Mouse (Mus musculus) CH12.LX (cell line): Measurements from ENCODE around the gene Bscl2. TPM values are rescaled to one million over a fixed set of nuclear protein-coding genes. Genes with fewer than 3 reads are reported as not detected.

Experiments
- DNase-seq: peaks from one replicate; pipeline ENCODE4 v3.0.0-alpha.2; 2013; ENCODE audit errors: extremely low read depth
- H3K27ac ChIP-seq: 2 replicates; pipeline ENCODE4 v1.5.1; 2012; ENCODE audit warnings: low read depth, mild to moderate bottlenecking, control low read depth, moderate library complexity; ENCODE audit not compliant: insufficient read depth
- H3K27me3 ChIP-seq: replicated peaks from 2 replicates; pipeline ENCODE3; 2012; ENCODE audit warnings: inconsistent platforms
- H3K36me3 ChIP-seq, 2 experiments: replicated peaks in 1 of 2; 2 replicates each; pipeline versions ENCODE3 to v1.6.1; 2012; ENCODE audit warnings: inconsistent platforms in 1 of 2, low read length in 1 of 2, mild to moderate bottlenecking in 1 of 2, mixed read lengths in 1 of 2, moderate library complexity in 1 of 2; ENCODE audit not compliant: control insufficient read depth in 1 of 2, insufficient read depth in 1 of 2
- H3K4me1 ChIP-seq, 2 experiments: 2 replicates each; pipeline ENCODE4 v1.6.1; 2012; ENCODE audit warnings: inconsistent platforms in 1 of 2, moderate library complexity in 1 of 2; ENCODE audit not compliant: insufficient read depth in 2 of 2, control insufficient read depth in 1 of 2
- H3K4me2 ChIP-seq: 2 replicates; pipeline ENCODE4 v1.6.1; 2012; ENCODE audit warnings: low read depth, mild to moderate bottlenecking, control low read depth; ENCODE audit not compliant: poor library complexity, insufficient read depth, severe bottlenecking
- H3K4me3 ChIP-seq, 3 experiments: fragments of 150-350 bp in 1 of 3; sonication (generic) in 1 of 3; replicated peaks in 1 of 3; 2 replicates each; pipeline versions ENCODE3 to v1.5.1; 2011 to 2012; ENCODE audit warnings: low read depth in 2 of 3, low read length in 2 of 3, mild to moderate bottlenecking in 2 of 3, moderate library complexity in 2 of 3, control low read depth in 1 of 3, improper control_type of control experiment in 1 of 3, inconsistent platforms in 1 of 3, mixed read lengths in 1 of 3; ENCODE audit not compliant: poor library complexity in 1 of 3
- H3K79me2 ChIP-seq: replicated peaks from 2 replicates; pipeline ENCODE4 v1.6.1; 2012; ENCODE audit warnings: mild to moderate bottlenecking, moderate library complexity; ENCODE audit not compliant: control insufficient read depth, poor library complexity, insufficient read depth, severe bottlenecking; ENCODE audit errors: extremely low read depth
- H3K9ac ChIP-seq: 2 replicates; pipeline ENCODE4 v1.6.1; 2012; ENCODE audit warnings: low read depth, mild to moderate bottlenecking, control low read depth, moderate library complexity; ENCODE audit not compliant: insufficient read depth
- H3K9me3 ChIP-seq: replicated peaks from 2 replicates; pipeline ENCODE3; 2012; ENCODE audit warnings: low read length, inconsistent platforms, mixed read lengths
- CHD1 ChIP-seq: IDR thresholded peaks from 2 replicates; pipeline ENCODE4 v1.6.1; 2012; ENCODE audit warnings: low read depth, low read length, improper control_type of control experiment, inconsistent platforms
- ELF1 ChIP-seq: IDR thresholded peaks from 2 replicates; pipeline ENCODE4 v1.6.1; 2014; ENCODE audit warnings: low read depth, mild to moderate bottlenecking, inconsistent platforms, low read length, improper control_type of control experiment
- EP300 ChIP-seq: IDR thresholded peaks from 2 replicates; pipeline ENCODE4 v1.6.1; 2011; ENCODE audit warnings: low read length, improper control_type of control experiment
- GABPA ChIP-seq: IDR thresholded peaks from 2 replicates; pipeline ENCODE4 v1.6.1; 2012; ENCODE audit warnings: low read depth, low read length, improper control_type of control experiment, inconsistent platforms; ENCODE audit not compliant: insufficient replicate concordance
- HCFC1 ChIP-seq: IDR thresholded peaks from 2 replicates; pipeline ENCODE4 v1.6.1; 2012; ENCODE audit warnings: low read depth, mild to moderate bottlenecking, inconsistent platforms, low read length, improper control_type of control experiment
- KAT2A ChIP-seq: IDR thresholded peaks from 2 replicates; pipeline ENCODE4 v1.6.1; 2012; ENCODE audit warnings: low read length, improper control_type of control experiment, inconsistent platforms; ENCODE audit not compliant: insufficient replicate concordance
- MEF2A ChIP-seq: IDR thresholded peaks from 2 replicates; pipeline ENCODE4 v1.6.1; 2014; ENCODE audit warnings: low read depth, mild to moderate bottlenecking, inconsistent platforms, low read length, improper control_type of control experiment, borderline replicate concordance
- MYC ChIP-seq: IDR thresholded peaks from 2 replicates; pipeline ENCODE4 v1.6.1; 2011; ENCODE audit warnings: low read depth, mild to moderate bottlenecking, improper control_type of control experiment, low read length
- NRF1 ChIP-seq: IDR thresholded peaks from 2 replicates; pipeline ENCODE4 v1.6.1; 2014; ENCODE audit warnings: low read depth, mild to moderate bottlenecking, inconsistent platforms, low read length, improper control_type of control experiment, moderate library complexity
- RCOR1 ChIP-seq: conservative IDR thresholded peaks from 2 replicates; pipeline ENCODE4 v1.6.1; 2012; ENCODE audit warnings: low read depth, mild to moderate bottlenecking, inconsistent platforms, low read length, improper control_type of control experiment
- TCF12 ChIP-seq: IDR thresholded peaks from 2 replicates; pipeline ENCODE4 v1.6.1; 2014; ENCODE audit warnings: low read depth, mild to moderate bottlenecking, inconsistent platforms, low read length, improper control_type of control experiment
- USF2 ChIP-seq: conservative IDR thresholded peaks from 2 replicates; pipeline ENCODE4 v1.6.1; 2011; ENCODE audit warnings: low read depth, low read length, improper control_type of control experiment
- dilution Hi-C: fragments of 300-500 bp; cut with MboI; formaldehyde crosslinking; loops from 2 replicates; pipeline ENCODE4 v1.14.3; 2020; ENCODE audit warnings: low sequenced_read_pairs; ENCODE audit not compliant: extremely low pct_unique_long_range_greater_than_20kb, extremely low pct_ligation_motif_present
- in situ Hi-C: fragments of 300-500 bp; cut with MboI; formaldehyde crosslinking; loops from 3 replicates; pipeline ENCODE4 v1.14.3; 2019; ENCODE audit warnings: low sequenced_read_pairs, low pct_ligation_motif_present, low pct_unique_long_range_greater_than_20kb, mixed read lengths
- polyA plus RNA-seq: library from polyadenylated mRNA; unstranded; fragments of >175 nt; gene quantifications from 2 replicates; pipeline ENCODE4 v1.2.1, GENCODE M21; 2012; ENCODE audit warnings: low read depth; ENCODE audit not compliant: insufficient read length
- total RNA-seq, 2 experiments: library from RNA; depleted of rRNA; stranded (reverse); fragments of 300-350 nt in 1 of 2; fragments of >200 nt in 1 of 2; gene quantifications; 2 replicates each; pipeline ENCODE4 v1.2.3; 2012 to 2014

Bscl2 gene
- total and polyA plus RNA-seq, 3 experiments, result 30.9 to 117 (median 51.6) TPM

GRCm38 (mm10) chr19:8830664-8831063, 6.6 kb upstream of the Bscl2 start:
- Histone ChIP-seq H3K9me3 (no peaks in the 10 kb centered on the region), H3K9ac (no peak overlapping the region), H3K4me3 (no peak overlapping the region), H3K36me3 (peaks cover 79 to 96% of the 10 kb centered on the region in 2 experiments), H3K27me3 (no peaks in the 10 kb centered on the region), H3K79me2 (peaks cover 15% of the 10 kb centered on the region), H3K4me2 (no peak overlapping the region), H3K27ac (no peak overlapping the region), H3K4me1 (peaks cover 0 to 4% of the 10 kb centered on the region in 2 experiments; a peak in 2 of 4 replicates)
- in situ Hi-C loops (loop anchor here (25.0 kb wide), 1 partner anchor 1032 kb away; no protein-coding TSS in a partner anchor), dilution Hi-C loops (no loop called here)
- DNase-seq, result no peak
- TF ChIP-seq KAT2A (no peak), USF2 (no peak), MYC (no peak), CHD1 (no peak)

GRCm38 (mm10) chr19:8831262-8831661, 6.0 kb upstream of the Bscl2 start:
- in situ Hi-C loops, result loop anchor here (25.0 kb wide), 1 partner anchor 1031 kb away; no protein-coding TSS in a partner anchor
- TF ChIP-seq GABPA (no peak), TCF12 (no peak), NRF1 (no peak), EP300 (no peak), ELF1 (no peak)
- TF ChIP-seq, all 38 proteins: peak for 0
- Histone ChIP-seq H3K4me2 (no peak overlapping the region), H3K27ac (no peak overlapping the region), H3K36me3 (peaks cover 76 to 96% of the 10 kb centered on the region in 2 experiments), H3K9me3 (no peaks in the 10 kb centered on the region), H3K27me3 (no peaks in the 10 kb centered on the region), H3K9ac (no peak overlapping the region), H3K79me2 (peaks cover 12% of the 10 kb centered on the region), H3K4me1 (peaks cover 0 to 7% of the 10 kb centered on the region in 2 experiments; a peak in 2 of 4 replicates), H3K4me3 (no peak overlapping the region)
- DNase-seq, result no peak
- dilution Hi-C loops, result no loop called here

GRCm38 (mm10) chr19:8832971-8833370, 4.3 kb upstream of the Bscl2 start:
- no peak for DNase-seq
- no peak overlapping the region for H3K9ac ChIP-seq
- peaks cover 61 to 80% of the 10 kb centered on the region in 2 experiments for H3K36me3 ChIP-seq
- dilution Hi-C loops, result no loop called here
- TF ChIP-seq MEF2A (no peak), RCOR1 (no peak), USF2 (no peak), HCFC1 (no peak)
- H3K4me3 ChIP-seq, result no peak overlapping the region
- H3K79me2 ChIP-seq, result peaks cover 8% of the 10 kb centered on the region
- in situ Hi-C loops, result loop anchor here (25.0 kb wide), 1 partner anchor 1029 kb away; no protein-coding TSS in a partner anchor
- no peak overlapping the region for H3K27ac ChIP-seq
- no peaks in the 10 kb centered on the region for H3K9me3 ChIP-seq
- H3K27me3 ChIP-seq, result no peaks in the 10 kb centered on the region
- no peak overlapping the region for H3K4me2 ChIP-seq
- H3K4me1 ChIP-seq, result peaks cover 2 to 14% of the 10 kb centered on the region in 2 experiments; a peak in 2 of 4 replicates
